Mouse (Mus musculus) cerebellum, adult 2 months (tissue): ENCODE results near the gene Desi1.

Source experiments
- CTCF ChIP-seq: fragments of 200-500 bp; IDR thresholded peaks from 2 replicates; pipeline ENCODE4 v1.5.1; 2011; ENCODE audit warnings: low read depth, mild to moderate bottlenecking, control low read depth, low read length, moderate library complexity, borderline replicate concordance; ENCODE audit not compliant: insufficient read depth
- POLR2A ChIP-seq: fragments of 200-500 bp; IDR thresholded peaks from 2 replicates; pipeline ENCODE4 v1.6.1; 2011; ENCODE audit warnings: low read length, control low read depth, borderline replicate concordance; ENCODE audit not compliant: insufficient read depth

DNA sequence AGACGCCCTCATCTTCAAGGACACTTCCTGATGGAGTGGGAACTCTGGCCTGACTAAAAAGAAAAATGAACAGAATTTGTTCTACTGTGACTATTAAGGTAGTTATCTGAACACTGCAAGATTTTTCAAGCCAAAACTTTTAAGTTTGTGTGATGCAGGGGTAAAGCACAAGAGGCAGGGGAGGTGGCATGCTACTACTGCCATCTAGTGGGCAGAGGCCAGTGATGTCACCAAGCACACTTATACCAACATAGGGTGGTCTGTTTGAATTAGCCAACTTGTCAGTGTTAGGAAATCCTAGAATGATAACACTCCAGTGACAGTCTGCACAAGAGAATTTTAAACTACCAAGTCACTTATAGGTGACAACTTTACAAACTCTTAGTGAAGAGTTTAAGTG, 7.0 kb upstream of the Desi1 start:
- no peak for TF ChIP-seq POLR2A
- TF ChIP-seq CTCF = peak; percentile 82
